Mouse (Mus musculus) lung, postnatal 4 days (tissue): ENCODE results near the gene Olfm1.

Experiments used
- DNase-seq, 2 experiments: peaks; one replicate each; pipeline ENCODE4 v3.0.0; 2021

The Olfm1 gene

GRCm38 (mm10) chr2:28192821-28193689 lies at the start of gene Olfm1:
Gene Olfm1 (plus strand): TSS chr2:28192992.
- DNase-seq = peak; percentile 74 to 83

GRCm38 (mm10) chr2:28143417-28144045 lies 49.3 kb upstream of the Olfm1 start:
- no peak for DNase-seq

- DNase-seq = no peak
Measured at GRCm38 (mm10) chr2:28145702-28146101, 47.1 kb upstream of the Olfm1 start.

- DNase-seq = no peak
Measured at GRCm38 (mm10) chr2:28146152-28146551, 46.6 kb upstream of the Olfm1 start.

GRCm38 (mm10) chr2:28146685-28147084 lies 46.1 kb upstream of the Olfm1 start:
- no peak for DNase-seq

- DNase-seq = no peak
Measured at GRCm38 (mm10) chr2:28147248-28147794, 45.5 kb upstream of the Olfm1 start.

- DNase-seq = no peak
Measured at GRCm38 (mm10) chr2:28149688-28150087, 43.1 kb upstream of the Olfm1 start.

- peak; percentile 29 to 68 for DNase-seq
Measured at GRCm38 (mm10) chr2:28160568-28160967, 32.2 kb upstream of the Olfm1 start.

- DNase-seq = peak in 1 of 2 experiments; percentile 43
Measured at GRCm38 (mm10) chr2:28165570-28165969, 27.2 kb upstream of the Olfm1 start.

GRCm38 (mm10) chr2:28169336-28169735 lies 23.5 kb upstream of the Olfm1 start:
- DNase-seq = no peak

- no peak for DNase-seq
Measured at GRCm38 (mm10) chr2:28171962-28172361, 20.8 kb upstream of the Olfm1 start.

- DNase-seq = no peak
Measured at GRCm38 (mm10) chr2:28173225-28174141, 19.3 kb upstream of the Olfm1 start.

GRCm38 (mm10) chr2:28174441-28174840 lies 18.4 kb upstream of the Olfm1 start:
- no peak for DNase-seq

- DNase-seq = no peak
Measured at GRCm38 (mm10) chr2:28178600-28178999, 14.2 kb upstream of the Olfm1 start.

- DNase-seq = no peak
Measured at GRCm38 (mm10) chr2:28180053-28180452, 12.7 kb upstream of the Olfm1 start.

- DNase-seq = peak in 1 of 2 experiments; percentile 45
Measured at GRCm38 (mm10) chr2:28188398-28188944, 4.3 kb upstream of the Olfm1 start.

GRCm38 (mm10) chr2:28193690-28194087 lies 897 bp downstream of the Olfm1 start:
- no peak for DNase-seq

- DNase-seq = peak in 1 of 2 experiments; percentile 31
Measured at GRCm38 (mm10) chr2:28194962-28195617, 2.3 kb downstream of the Olfm1 start.

- DNase-seq = no peak
Measured at GRCm38 (mm10) chr2:28195726-28196125, 2.9 kb downstream of the Olfm1 start.

GRCm38 (mm10) chr2:28201441-28201841 lies 8.6 kb downstream of the Olfm1 start:
- no peak for DNase-seq

GRCm38 (mm10) chr2:28204167-28204566 lies 11.4 kb downstream of the Olfm1 start:
- peak; percentile 85 to 93 for DNase-seq
